Mouse (Mus musculus) right cerebral cortex, postnatal 14 days (tissue): Measurements from ENCODE around the gene Gpa33.

Experiments
- DNase-seq: peaks from one replicate; pipeline ENCODE4 v3.0.0; 2022

The Gpa33 gene

DNA sequence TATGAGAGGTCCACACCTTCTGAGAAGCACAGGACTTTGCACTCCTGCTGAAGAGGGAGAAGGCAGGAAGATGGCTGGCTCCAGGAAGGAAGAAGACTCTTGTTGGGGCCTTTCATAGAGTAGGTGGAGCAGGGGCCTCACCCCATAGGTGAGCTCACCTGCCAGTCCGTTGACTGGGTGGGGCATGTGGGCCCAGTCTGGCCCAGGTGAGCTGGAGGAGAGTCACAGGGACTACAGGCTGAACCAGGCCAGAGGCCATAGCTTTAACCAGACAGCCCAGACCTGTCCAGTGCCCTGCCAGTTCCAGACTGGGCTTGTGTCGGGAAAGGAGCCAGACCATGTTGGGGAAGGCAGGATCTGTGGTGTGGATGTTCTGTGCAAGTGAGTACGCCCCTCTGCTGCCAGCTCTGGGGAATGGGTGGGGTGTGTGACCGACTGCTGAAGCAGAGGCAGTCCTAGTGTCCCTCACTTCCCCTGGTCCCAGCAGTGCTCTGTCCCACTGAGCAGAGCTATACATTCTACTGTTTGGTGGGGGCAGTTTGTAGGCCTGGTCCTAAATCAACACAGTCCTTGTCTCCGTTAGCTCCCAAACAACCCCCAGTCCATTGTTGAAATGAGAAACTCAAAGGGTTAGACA lies at the start of gene Gpa33:
Gene Gpa33 (plus strand): TSS at position 15 of the 637 bp plus-strand sequence.
- no peak for DNase-seq

DNA sequence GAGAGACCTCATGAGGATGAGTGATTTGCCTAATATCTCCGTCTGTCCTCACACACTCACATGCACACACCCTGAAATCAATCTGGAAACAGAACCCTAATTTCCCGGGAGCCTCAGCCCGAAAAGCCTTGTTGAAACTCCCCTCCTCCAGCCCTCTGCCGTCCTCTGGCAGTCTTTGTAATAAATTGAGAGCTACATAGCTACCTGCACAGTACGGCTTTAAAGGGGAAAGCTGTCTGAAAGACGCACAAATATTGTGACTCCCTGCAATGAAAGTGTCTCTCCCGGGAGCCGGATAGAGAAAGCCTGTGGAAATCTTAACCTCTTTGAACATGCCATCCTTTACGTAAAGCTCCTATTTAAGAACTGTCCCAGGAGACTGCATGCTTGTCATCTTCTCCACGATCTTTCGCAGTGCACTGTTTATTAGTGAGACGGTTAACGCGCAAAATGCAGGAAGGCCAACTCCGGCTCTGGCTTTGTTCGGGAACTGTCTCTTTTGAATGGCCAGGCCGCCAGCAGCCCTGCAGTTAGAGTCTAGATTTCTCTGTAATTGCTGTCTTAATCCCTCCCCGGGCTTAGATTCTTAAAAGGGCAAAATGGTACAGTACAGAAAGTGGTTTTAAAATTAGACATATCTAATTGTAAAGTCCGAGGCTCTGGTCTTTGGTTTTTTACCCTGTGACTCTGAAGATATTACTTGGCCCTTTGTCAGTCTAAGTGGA lies 41.4 kb upstream of the Gpa33 start:
- no peak for DNase-seq

DNA sequence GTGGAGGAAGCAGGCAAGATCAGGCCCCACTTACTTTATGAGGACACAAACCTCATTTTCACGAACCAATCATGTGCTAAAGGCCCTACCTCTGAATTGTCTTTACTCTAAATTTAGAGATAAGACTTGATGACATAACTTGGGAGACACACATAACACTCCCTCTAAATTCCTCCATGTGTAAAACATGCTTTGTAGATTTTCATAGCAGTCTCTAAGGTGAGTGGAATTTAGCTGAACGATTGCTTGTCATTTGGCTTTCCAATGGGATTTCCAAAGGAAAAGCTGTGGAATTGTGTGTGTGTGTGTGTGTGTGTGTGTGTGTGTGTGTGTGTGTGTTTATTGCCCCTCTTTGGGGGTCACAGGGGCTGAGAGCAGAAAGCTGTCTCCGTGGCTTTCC lies 40.7 kb upstream of the Gpa33 start:
- DNase-seq: no peak

DNA sequence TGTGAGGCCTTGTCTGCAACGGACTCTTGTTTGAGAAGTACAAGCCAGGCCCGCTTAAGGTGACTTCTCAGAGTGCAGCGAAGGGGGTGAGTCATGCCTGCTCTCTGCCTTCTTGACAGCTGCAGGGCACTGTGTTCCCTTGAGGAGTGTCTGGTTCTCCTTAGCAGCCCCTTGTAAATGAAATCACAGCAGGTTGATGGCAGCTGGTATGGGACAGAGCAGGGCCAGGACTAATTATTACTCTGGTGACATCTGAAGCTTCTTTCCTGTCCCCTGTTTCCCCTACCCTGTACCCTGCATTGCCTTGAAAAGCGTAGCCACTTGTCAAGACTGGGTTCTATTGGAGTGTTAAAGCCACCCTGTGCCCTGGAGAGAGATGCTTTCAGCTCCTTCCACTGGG lies 40.3 kb upstream of the Gpa33 start:
- DNase-seq: no peak

DNA sequence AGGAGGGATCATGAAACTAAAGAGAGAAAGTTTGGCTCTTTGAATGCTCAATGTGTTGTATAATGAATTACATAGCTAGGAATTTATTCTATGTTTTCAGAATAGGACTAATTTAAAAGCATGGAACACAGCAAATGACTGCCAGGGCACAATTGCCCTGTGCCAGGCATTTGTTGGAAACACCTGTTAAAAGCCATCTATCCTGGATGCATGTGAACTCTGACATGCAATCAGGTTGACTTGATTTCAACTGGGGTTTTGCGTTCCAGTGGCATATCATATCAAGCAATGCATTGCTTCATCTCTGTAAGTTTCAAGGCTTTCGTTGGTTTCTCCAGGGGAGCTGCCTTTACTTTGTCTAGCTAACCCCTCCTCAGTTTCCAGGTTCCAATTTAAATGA lies 39.7 kb upstream of the Gpa33 start:
- DNase-seq: no peak

DNA sequence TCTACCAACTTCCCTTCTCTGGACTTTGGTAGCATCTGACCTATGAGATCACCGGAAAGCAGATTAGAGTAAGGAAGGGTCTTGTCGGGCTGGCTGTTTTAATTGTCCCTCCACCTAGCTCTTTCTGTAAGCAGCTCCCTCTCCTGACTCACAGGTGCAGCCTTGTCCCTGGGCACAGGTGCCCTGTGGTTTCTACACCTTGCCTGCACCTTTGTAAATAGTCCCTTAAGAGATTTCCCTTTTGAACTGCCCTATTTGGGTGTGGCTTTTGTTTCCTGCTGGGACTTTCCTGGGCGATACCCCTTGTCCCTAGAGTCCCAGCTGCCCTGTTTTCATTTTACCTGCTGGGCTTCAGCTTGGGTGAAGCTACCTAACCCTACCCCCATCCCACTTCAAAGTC lies 35.6 kb upstream of the Gpa33 start:
- DNase-seq: no peak

DNA sequence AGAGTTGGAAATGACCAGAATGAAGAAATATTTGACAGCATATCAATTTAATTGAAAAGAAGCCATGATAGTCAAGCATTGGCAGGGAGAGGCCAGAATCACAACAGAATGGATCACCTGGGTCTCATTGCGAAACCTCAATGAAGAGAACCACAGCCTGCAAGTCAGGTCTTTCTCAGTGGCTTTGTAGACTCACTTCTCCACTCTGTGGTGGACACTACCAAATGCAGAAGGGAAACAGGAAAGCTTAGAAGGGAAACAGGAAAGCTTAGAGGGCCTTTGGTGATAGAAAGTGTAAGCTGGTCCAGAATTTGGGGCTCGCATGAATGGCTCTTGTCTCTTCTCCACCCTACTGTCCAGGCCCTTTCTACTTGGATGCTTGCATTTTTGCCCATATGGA lies 31.9 kb upstream of the Gpa33 start:
- DNase-seq: no peak

DNA sequence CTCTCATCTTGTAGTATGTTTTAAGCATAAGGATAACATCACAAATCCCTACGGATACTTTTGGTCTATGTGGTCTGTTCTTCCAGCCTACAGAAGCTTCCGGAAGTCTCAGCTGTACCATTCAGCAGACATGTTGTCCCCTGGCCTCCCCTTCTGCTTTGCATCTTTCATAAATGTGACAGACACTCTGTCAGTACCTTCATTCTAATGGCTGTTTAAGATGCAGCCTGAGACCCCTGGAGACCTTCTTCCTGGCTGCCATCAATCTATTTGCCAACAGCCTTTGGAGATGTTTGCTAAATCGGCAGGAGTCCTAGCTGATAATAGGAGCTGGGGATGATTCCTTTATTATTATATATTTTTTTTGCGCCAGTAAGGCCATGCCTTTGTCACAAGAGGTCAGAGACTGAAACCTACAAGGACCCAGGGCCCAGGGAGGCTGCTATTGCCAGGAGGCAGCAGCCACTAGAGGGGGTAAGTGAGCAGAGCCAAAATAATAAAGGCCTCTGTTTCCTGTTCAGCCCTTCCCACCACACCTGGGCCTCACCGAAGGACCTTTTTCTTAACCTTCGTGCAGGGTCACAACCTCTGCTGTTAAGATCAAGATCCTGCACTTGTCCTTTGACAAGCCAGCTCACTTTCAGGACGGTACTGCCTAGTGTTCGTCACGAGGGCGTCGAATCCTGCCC lies 27.0 kb upstream of the Gpa33 start:
- DNase-seq: no peak

DNA sequence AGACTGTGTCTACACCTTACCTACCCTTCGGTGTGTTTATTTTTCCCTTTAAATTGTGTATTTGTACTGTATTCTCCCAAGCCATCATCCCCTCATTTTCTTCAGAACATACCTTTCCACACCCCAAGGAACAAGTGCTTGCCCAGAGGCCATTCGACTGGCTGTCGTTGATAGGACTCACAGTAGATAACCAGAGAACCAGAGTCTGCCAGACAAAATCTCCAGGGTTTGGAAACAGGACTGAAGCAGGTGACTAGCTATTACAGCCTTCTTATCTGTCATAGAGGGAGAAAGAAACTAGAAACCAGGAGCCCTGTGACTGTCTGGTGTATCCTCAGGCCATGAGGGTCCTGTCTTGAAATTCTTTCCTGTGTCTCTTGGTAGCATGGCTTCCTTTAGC lies 25.2 kb upstream of the Gpa33 start:
- DNase-seq: no peak

DNA sequence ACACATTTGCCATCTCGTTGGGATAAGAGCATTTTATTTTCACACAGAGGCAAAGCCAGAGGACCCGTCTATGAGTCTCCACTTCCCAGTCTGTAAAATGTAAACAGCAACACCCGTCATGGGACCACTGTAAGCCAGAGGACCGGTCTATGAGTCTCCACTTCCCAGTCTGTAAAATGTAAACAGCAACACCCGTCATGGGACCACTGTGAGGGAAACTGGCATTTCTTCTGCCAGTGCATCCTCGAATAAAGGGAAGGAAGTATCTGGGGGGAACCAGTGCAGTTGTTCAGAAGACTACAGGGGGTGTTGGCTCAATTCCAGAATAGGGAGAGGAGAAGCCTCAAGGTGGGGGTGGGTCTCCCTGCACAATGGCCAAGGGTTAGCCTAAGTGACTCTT lies 24.6 kb upstream of the Gpa33 start:
- no peak for DNase-seq

DNA sequence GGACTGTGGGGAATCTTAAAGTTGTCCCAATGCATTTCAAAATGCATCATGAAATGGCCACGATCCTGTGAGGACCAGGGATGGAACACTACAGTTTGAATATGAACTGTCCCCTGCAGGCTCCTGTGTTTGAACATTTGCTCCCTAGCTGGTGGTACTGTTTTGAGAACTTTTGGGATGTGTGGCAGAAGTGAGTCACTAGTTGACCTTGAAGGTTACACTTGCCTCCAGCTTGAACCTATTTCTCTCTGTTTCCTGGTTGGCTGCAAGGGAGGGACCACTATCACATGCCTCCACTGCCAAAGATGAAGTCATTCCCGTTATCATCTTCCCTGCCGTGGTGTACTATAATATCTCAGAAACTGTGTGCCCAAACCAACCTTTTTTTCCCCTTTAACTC lies 15.1 kb upstream of the Gpa33 start:
- DNase-seq: no peak

DNA sequence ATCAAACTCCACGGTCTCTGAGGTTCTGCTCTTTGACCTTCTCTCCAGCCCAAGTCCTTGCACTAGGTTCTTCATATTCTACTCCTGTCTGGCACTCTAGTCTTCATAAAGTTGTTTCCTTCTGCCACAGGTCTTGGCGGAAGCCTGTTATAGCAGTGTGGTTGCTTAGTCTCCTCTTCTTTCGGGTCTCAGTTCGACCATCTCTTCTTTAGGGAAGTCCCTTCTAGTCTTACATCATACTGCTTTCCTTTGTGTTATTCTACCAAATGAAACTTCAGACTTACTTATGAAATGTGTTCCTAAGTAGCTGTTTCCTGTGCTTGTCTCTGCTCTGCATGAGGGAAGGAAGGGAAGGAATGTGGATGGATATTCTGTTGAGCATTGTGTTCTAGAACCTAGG lies 14.3 kb upstream of the Gpa33 start:
- no peak for DNase-seq

DNA sequence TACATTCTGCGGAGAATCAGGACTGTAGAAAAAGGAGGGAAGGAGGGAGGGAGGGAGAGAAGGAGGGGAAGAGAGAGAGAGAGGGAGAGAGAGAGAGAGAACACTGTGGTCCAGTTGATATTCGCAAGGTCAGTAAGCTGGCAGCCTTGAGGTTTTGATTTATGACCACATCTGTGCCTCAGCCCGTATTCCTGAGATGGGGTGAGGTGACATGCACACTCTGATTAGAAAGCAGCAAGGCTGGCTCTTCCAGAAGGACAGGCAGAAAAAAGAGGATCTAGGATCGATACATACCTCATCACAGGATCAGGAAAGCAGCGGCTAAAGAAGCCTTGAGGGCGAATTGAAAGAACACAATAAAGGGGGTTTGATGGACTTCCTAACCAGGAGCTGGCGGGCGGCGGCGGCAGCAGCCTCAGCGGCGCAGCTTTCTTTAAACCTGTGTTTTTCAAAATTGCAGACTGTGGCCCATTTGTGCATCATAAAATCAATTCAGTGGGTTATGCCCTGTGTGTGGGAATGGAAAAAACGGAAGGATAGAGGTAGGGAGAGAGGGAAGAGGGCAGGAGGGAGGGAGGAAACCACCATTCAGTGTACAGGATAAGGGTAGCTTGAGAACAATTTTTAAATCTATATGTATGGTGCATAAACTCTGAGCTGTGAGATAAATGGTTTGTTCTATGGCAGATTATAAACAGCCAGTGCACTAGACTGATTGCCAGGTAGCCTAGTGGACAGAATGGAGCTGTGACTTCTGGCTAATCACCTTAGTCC lies 12.0 kb upstream of the Gpa33 start:
- no peak for DNase-seq

DNA sequence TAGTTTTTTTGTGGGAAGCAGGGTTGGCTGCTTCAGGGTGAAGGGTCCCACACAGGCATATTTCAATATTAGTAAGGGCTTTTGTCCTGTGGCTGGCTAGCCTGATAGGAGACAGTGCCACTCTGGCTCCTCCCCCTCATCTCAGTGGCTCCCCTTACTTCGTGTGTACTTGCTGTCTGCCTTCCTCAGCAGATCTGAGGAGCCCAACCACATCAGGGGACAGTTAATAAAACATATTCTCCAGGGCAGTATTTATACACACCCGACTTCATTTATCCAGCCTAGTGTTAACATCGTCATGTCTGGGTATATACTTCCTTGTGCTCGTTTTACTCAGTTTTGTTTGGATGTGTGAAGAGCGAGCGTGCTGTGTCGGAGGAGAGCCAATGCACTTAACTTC lies 7.9 kb upstream of the Gpa33 start:
- DNase-seq: no peak

DNA sequence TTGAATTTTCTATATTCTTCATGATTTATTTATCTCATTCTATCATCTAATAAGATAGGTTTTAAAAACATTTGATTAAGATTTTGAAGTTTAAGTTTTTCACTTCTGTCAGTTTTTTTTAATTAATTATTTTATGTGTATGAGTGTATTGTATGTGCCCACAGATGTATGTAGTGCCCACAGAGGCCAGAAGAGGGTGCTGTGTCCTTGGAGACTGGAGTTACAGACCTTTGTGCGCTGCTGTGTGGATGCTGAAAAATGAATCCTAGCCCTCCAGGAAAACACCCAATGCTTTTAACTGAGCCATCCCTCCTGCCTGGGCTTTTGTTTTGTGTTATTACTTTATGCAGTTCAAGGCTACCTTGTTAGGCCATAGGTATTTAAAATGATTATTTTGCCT lies 7.0 kb upstream of the Gpa33 start:
- DNase-seq: no peak

DNA sequence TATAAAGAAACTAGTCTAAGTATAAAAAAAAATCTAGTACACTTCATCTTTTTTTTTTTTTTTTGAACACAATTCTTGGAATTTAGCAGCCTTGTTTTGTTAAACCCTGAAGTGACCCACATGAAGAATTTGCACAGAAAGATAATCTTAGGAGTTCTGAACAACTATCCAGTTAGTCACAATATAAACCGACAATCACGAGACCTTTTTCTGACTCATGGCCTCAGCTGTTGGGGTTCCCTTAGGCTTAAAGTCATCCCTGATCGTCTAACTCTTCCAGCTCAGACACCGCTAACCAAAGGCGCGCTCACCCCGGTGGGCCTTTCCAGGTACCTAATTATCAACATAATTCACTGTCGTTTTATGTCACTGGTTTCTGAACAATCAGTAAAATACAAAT lies 6.3 kb upstream of the Gpa33 start:
- DNase-seq: no peak

DNA sequence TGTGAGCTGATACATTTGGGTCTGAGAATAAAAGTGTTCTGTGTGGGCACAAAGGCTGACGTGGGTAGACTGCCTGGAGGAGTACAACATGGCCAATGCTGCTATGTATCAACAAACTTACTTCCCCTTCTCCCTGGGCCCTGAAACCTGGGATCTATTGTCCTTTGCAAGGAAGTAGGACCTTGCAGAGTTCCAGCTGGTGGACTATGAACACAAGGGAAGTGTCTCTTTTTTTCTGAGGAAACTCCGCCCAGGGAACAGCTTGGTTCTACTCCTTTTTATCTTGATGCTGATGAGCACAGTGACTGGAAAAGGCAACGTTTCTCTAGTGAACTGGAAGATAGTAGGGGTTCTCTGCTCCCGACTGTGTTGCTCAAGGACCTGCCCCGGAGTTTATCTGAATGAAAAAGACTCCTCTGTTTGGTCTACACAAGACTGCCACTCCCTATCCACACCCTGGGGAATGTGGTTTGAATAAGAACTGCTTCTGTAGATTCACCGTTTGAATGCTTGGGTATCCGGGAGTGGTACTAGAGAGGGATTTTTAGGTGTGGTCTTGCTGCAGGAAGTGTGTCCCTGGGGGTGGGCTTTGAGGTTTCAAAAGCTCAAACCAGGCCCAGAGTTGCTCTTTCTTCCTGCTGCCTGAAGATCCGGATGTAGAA lies 5.0 kb upstream of the Gpa33 start:
- no peak for DNase-seq

DNA sequence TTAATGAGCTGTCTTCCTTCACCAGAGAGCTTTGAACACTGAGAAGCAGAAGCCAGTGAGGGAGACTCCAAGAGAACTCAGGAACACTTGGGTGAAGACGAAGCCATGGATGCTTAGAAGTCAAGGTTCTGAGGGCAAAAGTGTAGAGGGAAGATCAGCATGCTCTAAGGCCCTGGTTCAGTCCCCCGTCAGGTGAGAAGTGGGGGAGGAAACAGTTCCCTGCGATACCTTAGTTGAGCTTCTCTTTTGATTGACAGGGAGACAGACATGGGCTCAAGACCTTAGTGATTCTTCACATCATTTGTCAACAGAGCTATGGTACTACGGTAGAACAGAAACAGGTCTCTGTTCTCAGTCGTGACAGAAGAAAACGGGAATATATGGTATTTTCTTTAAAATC lies 3.7 kb upstream of the Gpa33 start:
- DNase-seq: no peak

DNA sequence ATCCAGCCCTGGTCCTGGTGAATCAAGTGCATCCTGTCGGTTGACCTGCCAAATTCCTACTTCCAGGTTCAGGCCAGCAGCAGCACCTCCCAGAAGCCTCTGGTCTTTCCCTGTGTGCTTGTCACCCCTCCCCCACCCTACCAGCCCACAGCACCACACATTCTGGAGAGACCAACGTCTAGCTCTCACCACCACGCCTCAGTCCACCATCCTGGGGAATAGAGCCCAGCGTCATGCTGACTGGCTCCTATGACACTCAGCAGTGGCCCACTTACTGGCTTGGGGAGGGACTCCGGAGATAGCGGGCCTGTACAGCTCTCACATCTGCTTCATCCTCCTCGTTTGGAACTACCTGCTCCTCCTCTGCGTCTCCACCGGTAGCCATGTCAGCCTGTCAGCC lies 3.2 kb upstream of the Gpa33 start:
- DNase-seq: no peak

DNA sequence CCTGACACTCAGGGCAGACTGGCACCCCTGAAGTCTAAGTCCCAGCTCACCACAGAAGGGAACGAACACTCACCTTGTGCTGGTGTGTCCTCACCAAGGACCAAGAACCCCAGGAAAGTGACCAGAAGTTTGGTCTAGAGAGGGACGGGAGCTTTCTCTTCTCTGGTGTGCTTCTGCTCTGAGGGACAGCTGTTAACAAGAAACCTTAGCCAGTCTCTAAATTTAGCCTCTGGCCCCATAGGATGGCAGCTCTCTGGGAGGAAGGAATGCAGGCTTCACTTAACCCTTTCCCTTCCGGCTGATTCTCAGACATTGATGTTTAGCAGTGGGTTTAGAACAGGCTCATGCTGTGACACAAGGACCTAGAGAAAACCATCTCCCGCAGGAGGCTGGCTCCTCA lies 2.3 kb upstream of the Gpa33 start, which contains the start of gene Dusp27:
Gene Dusp27 (minus strand): TSS at position 204 of the 400 bp plus-strand sequence.
- DNase-seq: no peak

DNA sequence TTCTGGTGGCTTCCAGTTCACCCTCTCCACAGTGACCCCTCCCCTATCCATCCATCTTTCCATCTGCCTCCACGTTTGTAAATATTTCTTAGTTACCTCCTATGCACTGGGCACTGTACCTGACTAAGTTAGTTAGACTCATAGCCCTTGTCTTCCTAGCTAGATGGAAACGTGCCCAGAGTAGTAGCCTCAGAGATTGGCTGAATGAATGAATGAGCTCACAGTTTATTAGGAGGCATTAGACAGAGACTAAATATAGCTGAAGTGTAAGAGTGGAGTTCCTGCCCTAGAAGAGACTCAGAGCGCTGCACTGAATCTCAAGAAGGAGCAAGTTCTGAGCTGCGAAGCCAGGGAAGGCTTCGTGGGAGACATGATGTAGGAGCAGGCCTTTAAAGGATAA lies 1.5 kb upstream of the Gpa33 start:
- no peak for DNase-seq

DNA sequence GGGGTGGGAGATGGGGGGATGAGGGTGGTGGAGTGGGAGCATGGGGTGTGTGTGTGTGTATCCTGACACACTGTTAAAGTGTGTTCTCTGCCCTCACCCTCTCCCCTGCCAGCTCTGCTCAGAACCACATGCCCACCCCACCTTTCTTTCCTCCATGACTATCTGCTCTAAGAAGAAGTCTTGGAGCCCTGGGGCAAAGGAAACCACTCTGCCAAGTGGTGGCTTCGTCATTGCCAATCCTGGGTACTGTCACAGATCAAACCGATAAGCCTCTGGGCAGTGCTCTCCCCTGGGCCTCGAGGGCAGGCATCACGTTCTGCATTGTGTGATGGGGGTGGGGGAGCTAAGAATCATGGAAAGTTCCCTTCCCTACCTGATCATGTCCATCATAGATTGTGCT lies 2.3 kb downstream of the Gpa33 start:
- no peak for DNase-seq
